Mouse (Mus musculus) heart, embryonic 12.5 days (tissue): ENCODE measurements around the gene Cel. TPM values are rescaled to one million over a fixed set of nuclear protein-coding genes. Genes with fewer than 3 reads are reported as not detected.

Experiments
- ATAC-seq: fragments of 200-750 bp; cut with Nextera tagmentation; 2 replicates; pipeline ENCODE4 v1.8.0; 2017; ENCODE audit warnings: moderate TSS enrichment, moderate library complexity; ENCODE audit not compliant: insufficient number of reproducible peaks, low FRiP score
- H3K27ac ChIP-seq: fragments of 300-500 bp; sonication (generic); 2 replicates; pipeline ENCODE4 v1.5.1; 2016; ENCODE audit warnings: mild to moderate bottlenecking, moderate library complexity; ENCODE audit not compliant: poor library complexity, severe bottlenecking
- H3K27me3 ChIP-seq: fragments of 300-500 bp; sonication (generic); replicated peaks from 2 replicates; pipeline ENCODE4 v1.6.1; 2016; ENCODE audit warnings: mild to moderate bottlenecking, moderate library complexity
- H3K36me3 ChIP-seq: fragments of 300-500 bp; sonication (generic); 2 replicates; pipeline ENCODE4 v1.6.1; 2016; ENCODE audit warnings: mild to moderate bottlenecking, moderate library complexity
- H3K4me1 ChIP-seq: fragments of 300-500 bp; sonication (generic); replicated peaks from 2 replicates; pipeline ENCODE4 v1.6.1; 2016; ENCODE audit warnings: mild to moderate bottlenecking
- H3K4me2 ChIP-seq: fragments of 300-500 bp; sonication (generic); 2 replicates; pipeline ENCODE4 v1.6.1; 2016; ENCODE audit warnings: mild to moderate bottlenecking, moderate library complexity
- H3K4me3 ChIP-seq: fragments of 300-500 bp; sonication (generic); 2 replicates; pipeline ENCODE4 v1.5.1; 2016; ENCODE audit warnings: mild to moderate bottlenecking
- H3K9ac ChIP-seq: fragments of 300-500 bp; sonication (generic); 2 replicates; pipeline ENCODE4 v1.6.1; 2016; ENCODE audit warnings: mild to moderate bottlenecking, moderate library complexity
- H3K9me3 ChIP-seq: fragments of 300-500 bp; sonication (generic); replicated peaks from 2 replicates; pipeline ENCODE4 v1.6.1; 2016; ENCODE audit warnings: mild to moderate bottlenecking, moderate library complexity
- whole genome bisulfite sequencing: fragments of 180-500 bp; shearing (Covaris S2); methylation state at CpG from one replicate; pipeline ENCODE4 v1.1.7; 2016; 5-methylcytosine and 5-hydroxymethylcytosine counted together
- polyA plus RNA-seq: library from polyadenylated mRNA; unstranded; fragments of >200 nt; fragmentation: Nextera tagmentation; extraction: Ambion mirVana; gene quantifications from 2 replicates; pipeline ENCODE4 v1.2.1, GENCODE M21; 2016

Gene Cel
- not detected in 2 replicates for polyA plus RNA-seq

DNA sequence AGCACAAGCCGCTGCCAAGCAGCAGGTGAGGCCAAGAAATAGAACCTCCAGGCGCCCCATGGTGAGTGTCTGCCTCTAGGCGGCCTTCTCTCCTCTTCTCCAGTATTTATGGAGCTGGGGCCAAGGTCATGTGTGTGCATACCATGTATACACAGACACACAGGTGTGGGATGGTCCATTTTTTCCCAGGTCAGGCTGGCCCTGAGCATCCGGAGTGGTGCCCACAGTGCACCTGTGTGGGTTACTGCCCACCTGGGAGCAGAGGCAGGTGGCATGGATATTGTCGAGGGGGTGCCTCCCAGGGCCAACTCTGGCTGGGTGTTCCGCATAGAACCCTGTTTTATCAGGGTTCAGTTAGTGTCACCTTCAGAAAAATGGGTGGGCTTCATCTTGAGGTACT is at the start of gene Cel:
Gene Cel (minus strand): TSS at position 101 of the 400 bp plus-strand sequence.
- no peak for ATAC-seq
- WGBS = 66% methylated on average over 6 of the region's 6 CpGs
- Histone ChIP-seq H3K27ac (no peak within 1 kb of the TSS), H3K9me3 (no peaks in the 10 kb centered on the region), H3K4me1 (no peaks in the 10 kb centered on the region), H3K4me2 (no peak within 1 kb of the TSS), H3K27me3 (no peaks in the 10 kb centered on the region), H3K4me3 (no peak within 1 kb of the TSS), H3K36me3 (peaks cover 33% of the 10 kb centered on the region), H3K9ac (no peak within 1 kb of the TSS)

DNA sequence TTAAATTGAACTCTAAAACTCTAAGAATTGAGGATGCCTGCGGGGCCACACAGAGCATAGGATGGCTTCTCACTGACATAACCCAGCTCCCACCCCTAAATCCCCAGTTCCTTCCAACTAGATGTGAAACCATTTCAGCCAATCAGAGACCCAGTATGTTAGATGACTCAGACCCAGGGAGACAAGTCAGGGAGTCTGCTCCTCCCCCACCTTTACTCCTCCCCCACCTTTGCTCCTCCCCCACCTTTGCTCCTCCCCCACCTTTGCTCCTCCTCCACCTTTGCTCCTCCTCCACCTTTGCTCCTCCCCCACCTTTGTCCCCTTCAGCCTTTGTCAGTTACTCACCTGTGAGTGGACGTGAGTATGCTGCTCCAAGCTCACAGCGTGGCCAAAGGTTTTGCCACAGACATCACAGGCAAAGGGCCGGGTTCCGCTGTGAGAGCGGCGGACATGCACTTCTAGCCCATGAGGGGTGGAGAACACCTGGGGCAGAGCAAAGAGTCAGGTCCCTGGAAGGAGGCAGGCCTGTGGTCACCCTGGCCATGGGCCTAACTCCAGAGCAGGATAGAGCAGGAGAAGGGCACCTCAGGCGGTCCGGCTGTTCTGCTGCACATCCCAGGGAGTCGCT is 49.3 kb upstream of the Cel start:
- ATAC-seq = peak; percentile 33; the same call in 1 of the 2 replicates
- 67% methylated on average over 10 of the region's 10 CpGs for WGBS
- Histone ChIP-seq H3K4me2 (no peak overlapping the region), H3K36me3 (no peaks in the 10 kb centered on the region), H3K9me3 (no peaks in the 10 kb centered on the region), H3K27ac (no peak overlapping the region), H3K4me1 (peaks cover 16% of the 10 kb centered on the region), H3K9ac (no peak overlapping the region), H3K4me3 (no peak overlapping the region), H3K27me3 (peaks cover 14% of the 10 kb centered on the region; the same call in 1 of the 2 replicates)

DNA sequence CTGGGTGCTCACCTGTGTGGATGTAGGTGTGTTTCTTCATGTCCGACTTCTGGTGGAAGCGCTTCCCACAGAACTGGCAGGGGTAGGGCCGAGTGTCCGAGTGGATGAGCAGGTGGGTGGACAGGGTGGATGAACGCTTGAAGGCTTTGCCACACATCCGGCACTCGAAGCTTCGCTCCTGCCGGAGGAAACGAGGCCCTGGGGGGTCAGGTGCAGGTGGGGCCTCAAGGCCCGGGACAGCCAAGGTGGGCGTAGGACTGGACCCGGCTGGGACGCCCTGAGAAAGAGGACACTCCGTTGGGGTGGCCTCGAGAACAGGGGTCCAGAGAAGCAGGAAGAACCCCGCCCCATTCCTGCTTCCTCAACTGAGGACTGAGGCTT is 48.2 kb upstream of the Cel start:
- H3K27me3 ChIP-seq = peaks cover 14% of the 10 kb centered on the region; the same call in 1 of the 2 replicates
- peaks cover 10% of the 10 kb centered on the region for H3K4me1 ChIP-seq
- H3K9me3 ChIP-seq = no peaks in the 10 kb centered on the region
- H3K27ac ChIP-seq = no peak overlapping the region
- no peak for ATAC-seq
- no peak overlapping the region for H3K4me3 ChIP-seq
- no peak overlapping the region for H3K4me2 ChIP-seq
- H3K36me3 ChIP-seq = no peaks in the 10 kb centered on the region
- no peak overlapping the region for H3K9ac ChIP-seq
- 86% methylated on average over 17 of the region's 17 CpGs for WGBS

DNA sequence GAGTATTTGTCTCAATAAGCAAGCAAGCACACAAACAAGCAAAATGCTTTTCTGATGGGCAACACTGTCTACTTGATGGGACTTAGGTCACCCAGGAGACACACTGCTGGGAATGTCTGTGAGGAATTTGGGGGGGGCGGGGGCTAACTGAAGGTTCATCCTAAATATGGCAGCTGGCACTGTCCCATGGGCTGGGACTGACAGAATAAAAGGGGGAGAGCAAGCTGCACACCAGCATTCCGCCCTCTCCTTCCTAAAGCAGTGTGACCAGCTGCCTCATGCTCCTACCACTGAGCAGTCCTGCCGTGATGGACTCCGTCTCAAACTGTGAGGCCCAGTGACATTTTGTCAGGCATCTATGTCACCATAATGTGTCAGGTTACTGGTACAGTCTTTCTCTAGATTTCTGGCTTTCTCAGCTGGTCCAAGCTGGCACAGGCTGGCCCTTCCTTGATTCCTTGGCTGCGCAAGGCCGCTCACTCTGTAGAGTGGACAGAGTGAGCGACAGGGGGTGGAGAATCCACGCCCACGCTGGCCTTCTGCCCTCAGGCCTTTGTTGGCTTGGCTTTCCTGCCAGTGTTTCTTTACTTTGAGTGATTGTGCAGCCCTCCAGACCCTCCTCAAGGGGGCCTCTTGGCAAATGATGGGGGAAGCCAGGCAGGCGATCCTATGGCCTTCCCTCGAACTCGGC is 47.7 kb upstream of the Cel start:
- Histone ChIP-seq H3K27me3 (peaks cover 14% of the 10 kb centered on the region; the same call in 1 of the 2 replicates), H3K9ac (no peak overlapping the region), H3K4me2 (no peak overlapping the region), H3K4me1 (peaks cover 8% of the 10 kb centered on the region), H3K9me3 (no peaks in the 10 kb centered on the region), H3K36me3 (no peaks in the 10 kb centered on the region), H3K27ac (no peak overlapping the region), H3K4me3 (no peak overlapping the region)
- ATAC-seq = no peak
- whole genome bisulfite sequencing = 81% methylated on average over 12 of the region's 12 CpGs

DNA sequence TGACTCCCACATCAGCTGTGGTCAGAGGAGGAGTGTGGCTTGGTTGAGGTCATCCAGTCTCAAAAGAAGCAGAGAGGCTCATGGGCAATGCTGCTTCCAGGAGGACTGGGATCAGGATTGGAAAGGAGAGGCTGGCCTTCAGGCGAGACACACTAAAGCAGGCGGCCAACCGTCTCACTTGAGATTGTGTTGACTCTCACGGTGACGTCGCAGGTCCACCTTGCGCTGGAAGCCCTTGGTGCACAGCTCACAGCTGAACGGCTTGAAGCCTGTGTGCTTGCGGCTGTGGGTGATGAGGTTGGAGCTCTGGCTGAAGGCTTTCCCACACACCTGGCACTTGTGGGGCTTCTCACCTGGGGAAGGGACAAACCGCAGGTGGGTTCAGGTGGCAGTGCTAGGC is 46.6 kb upstream of the Cel start:
- H3K4me3 ChIP-seq = no peak overlapping the region
- H3K9ac ChIP-seq = no peak overlapping the region
- no peak overlapping the region for H3K27ac ChIP-seq
- WGBS = 76% methylated on average over 10 of the region's 10 CpGs
- H3K4me1 ChIP-seq = peaks cover 8% of the 10 kb centered on the region
- H3K9me3 ChIP-seq = no peaks in the 10 kb centered on the region
- no peak overlapping the region for H3K4me2 ChIP-seq
- H3K36me3 ChIP-seq = no peaks in the 10 kb centered on the region
- peaks cover 7% of the 10 kb centered on the region; the same call in 1 of the 2 replicates for H3K27me3 ChIP-seq
- no peak for ATAC-seq

DNA sequence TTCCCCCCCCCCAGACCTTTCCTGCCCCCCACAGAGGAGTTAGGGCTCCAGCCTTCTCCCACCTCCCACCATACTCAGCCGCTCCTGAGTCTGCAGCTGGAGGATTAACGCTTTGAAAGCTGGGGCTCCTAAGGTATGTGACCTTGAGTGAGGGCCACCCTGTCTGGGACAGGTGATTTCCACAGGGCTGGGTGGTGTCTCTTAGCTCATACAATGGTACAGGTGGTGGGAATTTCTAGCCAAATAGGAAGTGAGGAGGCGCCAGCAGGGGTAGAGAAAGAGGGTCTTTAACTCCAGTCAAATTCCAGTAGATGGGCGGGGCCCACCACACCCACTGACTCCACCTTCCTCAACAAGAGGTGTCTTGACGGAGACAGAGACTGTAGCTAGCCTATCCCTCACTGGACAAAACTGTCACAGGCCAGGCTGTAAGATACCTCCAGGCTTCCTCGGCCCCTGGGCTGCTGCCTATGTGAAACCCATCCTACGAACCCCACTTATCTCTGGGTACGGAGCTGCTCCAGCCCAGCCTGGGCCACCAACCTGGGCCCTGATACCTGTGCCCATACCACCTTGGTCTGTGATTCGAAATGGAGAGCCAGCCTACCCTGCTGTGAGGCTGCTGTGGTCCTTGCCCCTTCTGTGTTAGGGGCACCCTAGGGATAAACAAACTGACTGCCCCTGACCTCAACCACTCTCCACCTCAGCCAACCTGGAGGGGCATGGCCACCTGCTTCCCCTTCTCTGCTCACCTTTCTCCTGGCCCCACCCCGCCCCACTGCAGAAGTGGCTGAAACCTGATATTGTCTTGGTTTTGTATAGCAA is 44.4 kb upstream of the Cel start:
- H3K9me3 ChIP-seq = no peaks in the 10 kb centered on the region
- no peak overlapping the region for H3K4me3 ChIP-seq
- H3K27me3 ChIP-seq = no peaks in the 10 kb centered on the region
- H3K4me2 ChIP-seq = no peak overlapping the region
- WGBS = 47% methylated on average over 10 of the region's 10 CpGs
- ATAC-seq = peak; percentile 58
- no peak overlapping the region for H3K27ac ChIP-seq
- peaks cover 10% of the 10 kb centered on the region for H3K4me1 ChIP-seq
- H3K36me3 ChIP-seq = no peaks in the 10 kb centered on the region
- no peak overlapping the region for H3K9ac ChIP-seq

DNA sequence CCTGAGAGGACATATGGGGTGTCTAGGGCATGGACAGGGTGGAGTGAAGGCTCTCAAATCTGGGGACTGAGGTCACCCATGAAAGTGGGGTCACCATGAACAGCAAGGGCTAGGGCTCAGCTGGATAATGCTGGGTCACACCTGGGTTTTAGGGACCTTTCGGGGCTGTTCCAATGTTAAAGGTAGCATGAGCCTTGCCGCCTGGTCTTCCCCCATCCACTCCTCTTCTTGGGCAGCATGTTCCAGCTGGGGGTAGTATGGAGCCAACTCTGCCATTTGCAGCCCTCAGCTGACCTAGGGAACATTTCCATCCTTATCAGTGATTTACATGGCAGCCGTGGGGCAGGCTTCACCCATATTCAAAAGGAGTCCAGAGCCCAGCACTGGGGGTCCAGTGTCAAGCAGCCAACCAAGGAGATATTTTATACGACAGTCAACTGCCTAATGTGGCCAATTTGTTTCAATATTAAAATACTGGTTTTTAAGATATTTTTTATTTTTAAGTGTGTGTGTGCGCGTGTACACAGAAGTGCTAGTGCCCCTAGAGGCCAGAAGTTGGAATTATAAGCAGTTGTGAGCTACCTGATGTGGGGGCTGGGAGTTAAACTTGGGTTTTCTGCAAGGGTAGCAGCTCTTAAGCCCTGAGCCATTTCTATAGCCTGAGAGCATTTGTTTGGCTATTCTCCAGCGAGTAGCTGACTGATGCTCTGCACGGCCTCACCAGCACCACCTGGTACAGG is 43.6 kb upstream of the Cel start:
- H3K4me2 ChIP-seq = no peak overlapping the region
- no peak overlapping the region for H3K4me3 ChIP-seq
- no peaks in the 10 kb centered on the region for H3K27me3 ChIP-seq
- no peak overlapping the region for H3K9ac ChIP-seq
- no peak overlapping the region for H3K27ac ChIP-seq
- no peaks in the 10 kb centered on the region for H3K9me3 ChIP-seq
- 60% methylated on average over 8 of the region's 8 CpGs for WGBS
- H3K4me1 ChIP-seq = peaks cover 18% of the 10 kb centered on the region
- H3K36me3 ChIP-seq = no peaks in the 10 kb centered on the region
- ATAC-seq = 0 out of 2 replicates have a peak, but pooled peaks have one; percentile 1

DNA sequence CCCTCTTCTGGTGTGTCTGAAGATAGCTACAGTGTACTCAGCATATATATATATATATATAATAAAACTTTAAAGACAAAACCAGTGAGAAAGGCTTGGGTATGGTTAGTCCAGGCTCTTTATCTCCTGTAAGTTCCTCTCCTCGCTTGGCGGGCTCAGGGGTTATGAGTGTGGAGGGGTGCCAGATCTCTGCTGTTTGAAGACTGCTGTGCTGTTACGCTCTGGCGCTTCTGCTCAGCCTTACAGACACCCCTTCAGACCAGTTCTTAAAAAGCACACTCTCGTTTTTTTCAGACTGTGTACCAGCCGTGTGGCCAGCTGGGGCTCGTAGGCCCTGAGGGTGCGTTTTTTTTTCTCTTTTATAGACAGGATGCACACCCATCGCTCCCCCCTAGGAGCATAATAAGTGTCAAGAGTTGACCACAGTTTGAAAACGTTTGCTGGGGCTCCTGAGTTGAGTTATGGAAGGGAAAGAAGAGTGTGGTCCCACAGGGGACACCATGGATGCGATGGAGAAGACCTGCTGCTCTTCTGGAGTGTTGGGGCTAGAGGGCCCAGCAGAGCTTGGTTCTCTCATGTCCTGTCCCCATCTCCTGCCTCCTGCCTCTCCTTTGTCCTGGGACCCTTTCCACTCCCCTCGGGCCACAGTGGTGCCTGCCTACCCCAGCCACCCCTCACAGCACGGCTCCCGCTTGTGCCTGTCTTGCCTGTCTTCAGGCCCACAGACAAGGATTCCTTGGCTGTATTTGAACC is 42.8 kb upstream of the Cel start:
- no peak for ATAC-seq
- 71% methylated on average over 14 of the region's 14 CpGs for WGBS
- peaks cover 22% of the 10 kb centered on the region for H3K4me1 ChIP-seq
- H3K36me3 ChIP-seq = no peaks in the 10 kb centered on the region
- H3K27me3 ChIP-seq = no peaks in the 10 kb centered on the region
- no peak overlapping the region for H3K9ac ChIP-seq
- H3K9me3 ChIP-seq = no peaks in the 10 kb centered on the region
- no peak overlapping the region for H3K27ac ChIP-seq
- no peak overlapping the region for H3K4me3 ChIP-seq
- no peak overlapping the region for H3K4me2 ChIP-seq

DNA sequence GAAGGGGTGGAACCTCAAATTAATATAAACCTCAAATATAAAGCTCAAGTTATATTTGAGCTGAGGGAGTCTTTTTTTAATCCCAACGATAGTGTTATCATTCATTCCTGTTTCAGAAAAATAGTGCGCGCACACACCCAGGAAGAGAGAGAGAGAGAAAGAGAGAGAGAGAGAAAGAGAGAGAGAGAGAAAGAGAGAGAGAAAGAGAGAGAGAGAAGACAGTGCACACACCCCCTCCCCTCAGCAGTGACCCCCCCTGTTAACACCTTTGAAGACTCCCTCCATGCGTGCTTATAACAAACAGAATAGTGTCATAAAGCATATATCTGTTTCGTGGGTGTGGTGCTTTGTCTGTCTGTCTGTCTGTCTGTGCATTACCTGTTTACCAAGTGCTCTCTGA is 40.3 kb upstream of the Cel start:
- H3K27ac ChIP-seq = no peak overlapping the region
- H3K4me1 ChIP-seq = peaks cover 38% of the 10 kb centered on the region
- H3K9me3 ChIP-seq = no peaks in the 10 kb centered on the region
- H3K4me2 ChIP-seq = no peak overlapping the region
- ATAC-seq = no peak
- H3K4me3 ChIP-seq = no peak overlapping the region
- H3K27me3 ChIP-seq = no peaks in the 10 kb centered on the region
- 85% methylated on average over 5 of the region's 5 CpGs for WGBS
- no peaks in the 10 kb centered on the region for H3K36me3 ChIP-seq
- no peak overlapping the region for H3K9ac ChIP-seq
